Mouse (Mus musculus) small intestine, adult 2 months (tissue): ENCODE results near the gene Defb13.

ENCODE experiments used
- CTCF ChIP-seq: fragments of 200-500 bp; IDR thresholded peaks from 2 replicates; pipeline ENCODE4 v1.5.1; 2012; ENCODE audit warnings: low read depth, mild to moderate bottlenecking, control low read depth, inconsistent platforms, low read length, moderate library complexity, mixed read lengths; ENCODE audit not compliant: insufficient replicate concordance, insufficient read length; ENCODE audit errors: extremely low read depth
- POLR2A ChIP-seq: fragments of 200-500 bp; IDR thresholded peaks from 2 replicates; pipeline ENCODE4 v1.6.1; 2012; ENCODE audit warnings: low read depth, mild to moderate bottlenecking, control low read depth, inconsistent platforms, low read length, moderate library complexity

GRCm38 (mm10) chr8:21915625-21916024 is 30.9 kb upstream of the Defb13 start:
- TF ChIP-seq CTCF (no peak), POLR2A (no peak)
